Mouse (Mus musculus) CD8-positive naive resting alpha-beta T cell, adult 2 months (primary cell): ENCODE data around the gene Tbc1d25.

Experiments used
- DNase-seq, 2 experiments: peaks; one replicate each; pipeline ENCODE4 v3.0.0; 2022; ENCODE audit warnings: low read depth in 2 of 2, low spot score in 2 of 2

The Tbc1d25 gene

GRCm38 (mm10) chrX:8175504-8176385 lies at the start of gene Tbc1d25:
Gene Tbc1d25, minus strand, starts transcription at chrX:8176181.
- peak; percentile 69 to 77 for DNase-seq

GRCm38 (mm10) chrX:8223473-8223872 lies 47.5 kb upstream of the Tbc1d25 start:
- no peak for DNase-seq

GRCm38 (mm10) chrX:8222678-8223421 lies 46.9 kb upstream of the Tbc1d25 start:
- DNase-seq: no peak

- DNase-seq: no peak
These were observed 46.3 kb upstream of the Tbc1d25 start for GRCm38 (mm10) chrX:8222296-8222677.

- no peak for DNase-seq
These were observed 43.7 kb upstream of the Tbc1d25 start for GRCm38 (mm10) chrX:8219651-8220050.

- DNase-seq: no peak
These were observed 42.1 kb upstream of the Tbc1d25 start for GRCm38 (mm10) chrX:8218114-8218513.

- no peak for DNase-seq
These were observed 41.4 kb upstream of the Tbc1d25 start for GRCm38 (mm10) chrX:8217383-8217782.

GRCm38 (mm10) chrX:8211490-8212207 lies 35.7 kb upstream of the Tbc1d25 start:
- DNase-seq: no peak

GRCm38 (mm10) chrX:8209720-8210119 lies 33.7 kb upstream of the Tbc1d25 start:
- no peak for DNase-seq

- DNase-seq: no peak
These were observed 31.2 kb upstream of the Tbc1d25 start for GRCm38 (mm10) chrX:8207224-8207623.

GRCm38 (mm10) chrX:8206694-8207197 lies 30.8 kb upstream of the Tbc1d25 start:
- no peak for DNase-seq

GRCm38 (mm10) chrX:8206015-8206693 lies 30.2 kb upstream of the Tbc1d25 start, which contains the start of gene Porcn:
Gene Porcn, minus strand, starts transcription at chrX:8206525.
- DNase-seq: no peak

GRCm38 (mm10) chrX:8205551-8205950 lies 29.6 kb upstream of the Tbc1d25 start:
- DNase-seq: no peak

- DNase-seq: no peak
These were observed 29.1 kb upstream of the Tbc1d25 start for GRCm38 (mm10) chrX:8205088-8205487.

GRCm38 (mm10) chrX:8204076-8204475 lies 28.1 kb upstream of the Tbc1d25 start:
- DNase-seq: no peak

- no peak for DNase-seq
These were observed 27.1 kb upstream of the Tbc1d25 start for GRCm38 (mm10) chrX:8203105-8203504.

- no peak for DNase-seq
These were observed 17.4 kb upstream of the Tbc1d25 start, which contains the start of gene Ebp for GRCm38 (mm10) chrX:8193419-8193723. Gene Ebp, minus strand, starts transcription at chrX:8193512.

GRCm38 (mm10) chrX:8192640-8193418 lies 16.8 kb upstream of the Tbc1d25 start:
- DNase-seq: peak; percentile 60 to 64

- DNase-seq: no peak
These were observed 16.2 kb upstream of the Tbc1d25 start for GRCm38 (mm10) chrX:8192126-8192639.
